Mouse (Mus musculus) MEL-GATA-1-ER (cell line): ENCODE data around the gene Rasgrp2.

Experiments used
- DNase-seq: peaks from one replicate; pipeline ENCODE4 v3.0.0-alpha.2; 2012; ENCODE audit warnings: low read depth; ENCODE audit errors: extremely low read depth

Rasgrp2 gene

DNA sequence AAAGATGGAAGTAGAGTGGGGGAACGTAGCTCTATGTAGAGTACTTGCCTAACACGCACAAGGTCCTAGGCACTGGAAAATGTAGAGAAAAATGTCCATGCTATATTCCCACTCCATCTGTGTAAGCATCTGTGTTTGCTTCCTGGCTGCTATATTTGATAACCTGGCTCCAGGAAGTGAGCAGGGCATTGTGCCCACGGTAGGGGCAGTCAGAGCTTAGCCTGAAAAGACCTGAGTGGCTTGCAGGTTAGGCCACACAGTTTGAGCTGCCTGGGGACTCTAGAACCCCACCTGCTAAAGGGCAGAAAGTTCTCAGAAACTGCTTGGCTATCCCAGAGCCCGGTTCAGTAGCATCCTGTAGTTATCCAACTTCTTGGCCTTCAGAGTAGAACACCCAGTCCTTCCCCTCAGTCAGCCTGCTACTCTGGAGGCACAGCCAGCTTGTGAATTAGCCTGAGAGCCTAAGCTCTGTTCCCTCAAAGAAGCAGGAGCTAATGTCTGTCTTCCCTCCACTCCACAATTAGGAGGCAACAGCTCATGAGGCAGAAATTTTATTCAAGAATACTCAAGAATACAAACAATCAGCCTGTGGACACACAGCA is 16.7 kb upstream of the Rasgrp2 start:
- no peak for DNase-seq

DNA sequence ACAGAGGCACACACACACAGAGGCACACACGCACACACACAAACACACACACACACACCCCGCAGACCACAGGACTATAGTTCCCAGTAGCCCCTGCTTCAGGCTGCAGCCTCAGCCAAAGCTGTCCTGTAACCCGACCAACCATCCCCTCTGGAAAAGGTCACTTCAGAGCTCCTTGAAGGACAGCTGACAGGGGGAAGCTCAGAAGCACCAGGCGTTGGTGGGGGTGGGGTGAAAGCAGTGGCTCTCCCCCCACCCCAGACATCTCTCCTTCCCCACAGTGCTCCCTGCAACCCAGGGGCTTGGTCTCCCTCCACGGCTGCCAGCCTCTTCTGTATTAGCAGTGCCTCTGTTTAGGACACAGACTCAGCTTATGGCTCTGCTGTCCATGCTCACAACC is 15.7 kb upstream of the Rasgrp2 start:
- no peak for DNase-seq

GRCm38 (mm10) chr19:6384128-6384527 is 15.0 kb upstream of the Rasgrp2 start, which contains the start of gene Pygm:
Pygm (plus strand) TSS chr19:6384399.
- DNase-seq, result no peak

GRCm38 (mm10) chr19:6384954-6385353 is 14.2 kb upstream of the Rasgrp2 start:
- DNase-seq, result no peak

DNA sequence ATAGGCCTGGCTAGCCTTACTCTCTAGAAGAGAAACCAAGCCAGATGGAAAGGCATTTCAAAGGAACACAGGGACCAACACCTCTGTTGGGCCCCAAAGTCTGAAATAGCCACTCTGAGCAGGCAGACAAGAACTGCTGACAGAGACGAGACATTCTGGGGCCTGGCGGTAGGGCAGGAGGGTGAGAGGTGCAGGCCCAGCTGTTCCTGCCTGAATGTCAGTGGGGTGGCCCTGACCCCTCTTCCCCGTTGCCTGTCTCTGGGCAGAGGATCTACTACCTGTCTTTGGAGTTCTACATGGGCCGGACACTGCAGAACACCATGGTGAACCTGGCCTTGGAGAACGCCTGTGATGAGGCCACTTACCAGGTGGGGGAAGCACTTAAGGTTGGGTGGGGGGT is 13.7 kb upstream of the Rasgrp2 start:
- no peak for DNase-seq

GRCm38 (mm10) chr19:6385821-6386220 is 13.3 kb upstream of the Rasgrp2 start:
- DNase-seq, result no peak

GRCm38 (mm10) chr19:6386234-6386633 is 12.9 kb upstream of the Rasgrp2 start:
- DNase-seq, result no peak

DNA sequence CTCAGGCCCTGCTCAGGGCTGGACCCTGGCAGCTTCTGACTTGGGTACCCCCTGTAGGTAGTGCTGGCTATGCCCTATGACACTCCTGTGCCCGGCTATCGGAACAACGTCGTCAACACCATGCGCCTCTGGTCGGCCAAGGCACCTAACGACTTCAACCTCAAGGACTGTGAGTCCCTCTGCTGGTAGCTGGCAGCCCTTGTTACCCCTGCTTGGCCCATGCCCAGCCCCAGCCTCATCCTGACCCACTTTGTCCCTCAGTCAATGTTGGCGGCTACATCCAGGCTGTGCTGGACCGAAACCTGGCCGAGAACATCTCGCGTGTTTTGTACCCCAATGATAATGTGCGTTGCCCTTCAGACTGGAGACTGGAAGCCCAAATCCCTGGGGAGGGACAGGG is 11.1 kb upstream of the Rasgrp2 start:
- DNase-seq, result no peak

GRCm38 (mm10) chr19:6389803-6390202 is 9.3 kb upstream of the Rasgrp2 start:
- DNase-seq, result no peak

- DNase-seq, result no peak
Observed at GRCm38 (mm10) chr19:6390251-6390650, 8.9 kb upstream of the Rasgrp2 start.

DNA sequence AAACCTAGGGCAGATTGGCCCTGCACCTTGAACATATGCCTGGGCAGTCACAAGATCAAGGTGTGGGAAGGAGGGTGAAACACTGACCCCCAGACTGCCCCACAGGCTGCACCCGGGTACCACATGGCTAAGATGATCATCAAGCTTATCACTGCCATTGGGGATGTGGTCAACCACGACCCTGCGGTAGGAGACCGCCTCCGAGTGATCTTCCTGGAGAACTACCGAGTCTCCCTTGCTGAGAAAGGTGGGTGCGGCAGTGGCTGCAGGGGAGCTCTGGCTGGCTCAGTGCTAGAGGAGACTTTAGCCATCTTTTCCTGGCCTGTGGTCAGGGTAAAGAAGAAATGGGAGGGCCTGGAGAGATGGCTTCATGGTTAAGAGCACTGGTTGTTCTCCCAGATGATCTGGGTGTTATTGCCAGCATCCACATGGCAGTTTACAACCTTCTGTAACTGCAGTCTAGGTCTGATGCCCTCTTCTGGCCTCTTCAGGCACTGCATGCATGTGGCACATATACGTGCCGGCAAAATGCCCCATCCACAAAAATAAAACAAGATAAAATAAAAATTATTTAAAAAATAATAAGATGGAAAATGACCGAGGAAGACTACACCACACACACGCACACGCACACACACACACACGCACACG is 6.3 kb upstream of the Rasgrp2 start:
- no peak for DNase-seq

GRCm38 (mm10) chr19:6393637-6394036 is 5.5 kb upstream of the Rasgrp2 start:
- DNase-seq, result no peak

DNA sequence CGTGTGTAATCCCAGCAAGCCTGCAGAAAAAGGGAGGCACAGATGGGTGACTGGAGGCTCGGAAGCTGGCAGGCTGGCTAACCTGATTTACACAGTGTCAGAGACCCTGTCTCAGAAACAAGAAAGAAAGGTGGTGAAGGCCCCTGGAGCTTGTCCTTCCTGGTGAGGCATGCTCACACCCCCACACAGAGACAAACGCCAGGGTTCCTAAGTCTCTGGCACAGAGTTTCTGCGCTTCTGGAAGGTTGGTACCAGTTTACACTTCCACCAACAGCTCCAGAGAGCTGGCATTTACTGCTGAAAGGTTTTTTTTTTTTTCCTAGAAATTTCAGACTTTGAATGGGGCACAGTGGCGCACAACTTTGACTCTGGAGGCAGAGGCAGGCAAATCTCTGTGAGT is 2.9 kb upstream of the Rasgrp2 start:
- no peak for DNase-seq

- no peak for DNase-seq
Observed at GRCm38 (mm10) chr19:6397582-6398249, 1.4 kb upstream of the Rasgrp2 start.

DNA sequence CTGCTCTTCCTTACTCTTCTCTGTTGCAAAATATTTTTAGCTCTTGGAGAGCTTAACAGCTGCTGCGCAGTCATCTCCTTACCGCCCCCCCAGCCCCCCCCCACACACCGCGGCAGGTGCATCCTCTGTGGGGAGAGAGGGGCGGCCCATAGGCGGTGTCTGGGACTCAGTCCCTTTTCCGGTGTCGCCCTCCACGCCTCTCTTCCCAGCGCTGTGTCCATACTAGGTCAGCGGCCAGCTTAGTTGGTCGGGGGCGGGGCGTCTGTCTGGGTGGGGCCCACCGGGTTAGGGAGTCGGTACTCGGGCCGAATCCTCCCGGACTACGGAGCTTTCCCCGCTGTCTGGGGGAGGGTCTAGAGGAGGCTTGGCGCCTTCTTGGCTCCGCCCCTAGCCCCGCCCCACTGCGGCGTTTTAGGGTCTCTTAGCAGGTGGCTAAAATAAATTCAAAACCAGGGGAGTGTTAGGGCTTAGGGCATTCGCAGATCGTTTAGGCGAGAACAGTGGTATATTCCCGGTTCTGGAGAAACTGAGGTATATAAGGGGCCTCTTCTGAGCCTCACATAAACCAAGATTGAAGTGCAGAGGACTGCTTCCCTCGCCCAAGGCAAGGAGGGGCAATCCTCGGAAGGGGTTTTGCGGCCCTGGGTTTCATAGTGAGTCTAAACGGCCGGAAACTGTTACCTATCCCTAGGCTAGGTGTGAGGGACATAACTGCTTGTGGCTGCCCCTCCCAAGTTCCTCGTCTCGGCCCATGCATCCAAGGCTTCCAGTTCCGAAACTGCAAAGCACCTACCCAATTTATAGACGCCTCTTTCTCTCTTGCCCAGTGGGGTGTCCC is 474 bp upstream of the Rasgrp2 start:
- DNase-seq, result peak; percentile 46

- DNase-seq, result peak; percentile 33
Observed at GRCm38 (mm10) chr19:6400096-6401086, 1.3 kb downstream of the Rasgrp2 start.

DNA sequence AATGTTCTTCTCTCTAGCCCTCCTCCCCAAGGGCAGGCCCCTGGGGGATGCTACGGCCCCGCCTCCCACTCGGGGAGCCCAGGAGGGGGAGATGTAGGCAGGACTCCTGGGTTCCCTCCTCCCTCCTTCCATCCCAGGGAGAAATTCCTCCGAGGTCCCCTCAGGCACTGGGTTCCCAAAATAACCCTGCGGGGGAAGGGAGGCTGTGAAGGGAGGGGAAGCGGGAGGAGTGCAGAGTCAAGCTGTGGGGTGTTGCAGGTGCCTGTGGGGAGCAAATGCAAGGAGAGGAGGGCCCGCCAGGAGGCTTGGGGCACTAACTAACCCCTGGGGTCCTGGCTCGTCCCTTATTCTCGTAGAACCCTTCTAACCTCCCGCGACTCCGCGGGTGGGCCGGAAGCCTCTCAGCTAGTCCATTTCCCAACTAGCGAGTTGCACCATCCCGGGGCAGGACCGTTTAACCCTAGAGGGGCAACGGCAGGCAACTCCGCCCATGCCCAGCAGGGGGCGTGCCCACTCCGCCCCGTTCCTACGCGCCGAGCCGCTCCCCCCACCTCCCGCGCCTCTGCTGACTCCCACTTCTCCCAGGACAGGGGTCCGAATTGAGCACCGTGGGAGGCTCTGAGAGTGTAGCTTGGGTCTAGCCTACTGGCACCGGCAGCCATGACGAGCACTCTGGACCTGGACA is 2.1 kb downstream of the Rasgrp2 start:
- peak; percentile 34 for DNase-seq

DNA sequence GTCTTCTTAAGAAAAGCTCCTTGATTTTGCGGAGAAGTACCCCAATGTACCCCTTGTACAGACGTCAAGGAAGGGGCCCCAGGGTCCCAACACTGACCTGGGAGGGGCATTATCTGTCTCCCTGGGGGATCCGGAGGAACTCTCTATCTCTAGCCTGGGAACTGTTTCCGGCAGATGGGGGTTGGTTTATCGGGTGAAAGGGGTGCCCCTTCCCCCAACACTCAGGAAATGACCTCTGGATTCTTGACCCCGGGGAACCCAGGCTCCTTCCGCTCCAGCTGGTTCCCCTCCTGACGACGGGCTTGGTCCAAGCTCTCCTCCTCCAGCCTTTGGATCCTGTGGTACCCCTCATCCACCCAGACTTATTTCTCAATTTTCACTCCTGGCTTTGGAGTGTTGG is 2.8 kb downstream of the Rasgrp2 start:
- DNase-seq, result peak; percentile 30

GRCm38 (mm10) chr19:6403869-6404268 is 4.7 kb downstream of the Rasgrp2 start:
- no peak for DNase-seq

DNA sequence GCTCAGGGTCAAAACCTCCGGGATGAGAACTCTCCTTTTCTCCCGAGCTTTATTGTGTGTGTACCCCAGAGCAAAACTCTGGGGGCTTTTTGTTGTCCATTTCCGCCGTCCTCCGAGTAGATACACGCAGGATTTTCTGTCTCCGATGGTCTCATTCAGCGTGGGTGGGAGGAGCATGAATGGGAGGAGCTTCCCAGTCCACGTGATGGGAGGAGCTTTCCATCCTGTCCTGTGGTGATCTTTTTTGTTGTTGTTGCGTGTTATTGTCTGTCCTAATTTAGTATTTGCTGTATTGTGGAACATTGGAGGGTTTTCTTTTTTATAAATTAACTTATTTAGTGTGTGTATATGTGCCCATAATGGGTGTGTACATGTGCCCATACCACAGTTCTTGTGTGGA is 6.3 kb downstream of the Rasgrp2 start:
- no peak for DNase-seq
